Comparison of ENCODE assay signal across 12 mouse cellular contexts in the genomic region with DNA sequence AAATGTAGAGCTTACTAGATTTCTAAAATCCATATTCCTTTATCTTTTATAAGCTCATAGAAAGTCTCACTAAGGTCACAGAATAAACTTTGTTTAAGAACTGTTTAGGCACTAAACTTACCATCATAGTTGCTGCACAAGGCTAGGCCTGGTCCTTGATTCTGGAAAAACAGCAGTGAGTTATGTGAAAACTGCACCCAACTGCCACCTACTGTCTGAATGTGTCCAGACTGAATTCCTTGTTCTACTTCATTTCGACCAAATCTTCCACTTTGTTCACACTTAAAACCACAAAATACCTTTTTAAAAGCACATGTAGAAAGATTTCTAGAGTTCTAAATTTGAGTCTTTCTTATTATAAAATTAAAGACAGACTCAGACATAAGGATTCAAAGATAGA.
DNase-seq lines count a peak whose midpoint lies in the region; ATAC-seq and TF ChIP-seq lines count a peak whose summit lies in the region.
"Had no signal": no experiment of that assay in that cellular context is flagged by ENCODE, and none has a peak within 500 bp of the region (broad histone marks: within the 10 kb centered on the region; RNA-seq: fewer than 3 reads in every experiment).

No protein-coding gene starts in this region.

- no peak for DNase-seq in gastrocnemius, adult 2 months
- no peak for DNase-seq in gastrocnemius, adult 8-10 months (ENCODE audit: low spot score in 2 of 2)
- peak; percentile 27 for DNase-seq in limb, embryonic 14.5 days (ENCODE audit: low spot score)
- no peak for DNase-seq in limb, embryonic 10.5 days (ENCODE audit: low spot score)
- peak; percentile 9 for DNase-seq in Muller cell, postnatal 12 days (ENCODE audit: inconsistent ontology term)
- peak; percentile 29 for DNase-seq in embryonic facial prominence, embryonic 14.5 days (ENCODE audit: low spot score)
- DNase-seq in right cerebral cortex, postnatal 14 days: no peak
- DNase-seq: kidney, adult 11 months; layer of hippocampus, postnatal 36 days had no signal

- peaks cover 9% of the 10 kb centered on the region; the same call in 1 of the 2 replicates for H3K36me3 ChIP-seq in limb, embryonic 14.5 days (ENCODE audit: control insufficient read depth, insufficient read depth, low read length)
- H3K36me3 ChIP-seq in limb, embryonic 10.5 days: peaks cover 7% of the 10 kb centered on the region
- H3K36me3 ChIP-seq in embryonic facial prominence, embryonic 14.5 days (ENCODE audit: control insufficient read depth, insufficient read depth, low read length): peaks cover 8% of the 10 kb centered on the region
- H3K36me3 ChIP-seq: midbrain, embryonic 12.5 days had no signal

- H3K4me3 ChIP-seq in gastrocnemius, adult 2 months: no peak overlapping the region
- H3K4me3 ChIP-seq in limb, embryonic 14.5 days (replicated peaks; ENCODE audit: low read length): no peak overlapping the region
- H3K4me3 ChIP-seq in limb, embryonic 10.5 days: no peak overlapping the region
- H3K4me3 ChIP-seq in embryonic facial prominence, embryonic 14.5 days (ENCODE audit: low read depth, low read length): no peak overlapping the region
- H3K4me3 ChIP-seq: embryonic facial prominence, embryonic 12.5 days; midbrain, embryonic 12.5 days had no signal

- TF ChIP-seq CTCF in gastrocnemius, adult 2 months (IDR thresholded peaks at IDR 0.05): peak; percentile 53

- TF ChIP-seq POLR2A in limb, embryonic 14.5 days (IDR thresholded peaks at IDR 0.05; ENCODE audit: borderline replicate concordance, extremely low read depth, insufficient read depth, insufficient read length): no peak

- H3K4me2 ChIP-seq in limb, embryonic 14.5 days (replicated peaks; ENCODE audit: low read depth, low read length, severe bottlenecking): no peak overlapping the region
- no peak overlapping the region for H3K4me2 ChIP-seq in embryonic facial prominence, embryonic 14.5 days (ENCODE audit: low read depth, low read length)
- H3K4me2 ChIP-seq: embryonic facial prominence, embryonic 12.5 days; liver, embryonic 11.5 days; midbrain, embryonic 12.5 days had no signal

- no peak for ATAC-seq in limb, embryonic 14.5 days (ENCODE audit: low FRiP score, low read depth)
- no peak for ATAC-seq in embryonic facial prominence, embryonic 14.5 days (ENCODE audit: low read depth)

- no peak overlapping the region for H3K9ac ChIP-seq in limb, embryonic 14.5 days (ENCODE audit: low read depth, low read length, severe bottlenecking)
- no peak overlapping the region for H3K9ac ChIP-seq in embryonic facial prominence, embryonic 14.5 days (ENCODE audit: low read depth, low read length)
- H3K9ac ChIP-seq: embryonic facial prominence, embryonic 12.5 days; midbrain, embryonic 12.5 days had no signal

- WGBS in limb, embryonic 14.5 days: 64% methylated on average over 1 of the region's 1 CpGs
- WGBS in limb, embryonic 10.5 days: 80% methylated on average over 1 of the region's 1 CpGs
- 63% methylated on average over 1 of the region's 1 CpGs for whole genome bisulfite sequencing in embryonic facial prominence, embryonic 14.5 days

- H3K27me3 ChIP-seq in limb, embryonic 14.5 days (ENCODE audit: control insufficient read depth, insufficient read depth, low read length): no peaks in the 10 kb centered on the region
- H3K27me3 ChIP-seq in limb, embryonic 10.5 days (ENCODE audit: low read depth, poor library complexity, severe bottlenecking): no peaks in the 10 kb centered on the region
- H3K27me3 ChIP-seq in embryonic facial prominence, embryonic 14.5 days (replicated peaks; ENCODE audit: control insufficient read depth, insufficient read depth, low read length): no peaks in the 10 kb centered on the region
- H3K27me3 ChIP-seq: embryonic facial prominence, embryonic 12.5 days; midbrain, embryonic 12.5 days had no signal

- H3K4me1 ChIP-seq in limb, embryonic 14.5 days (ENCODE audit: control insufficient read depth, insufficient read depth, low read length): peaks cover 6% of the 10 kb centered on the region
- H3K4me1 ChIP-seq in limb, embryonic 10.5 days: no peaks in the 10 kb centered on the region
- H3K4me1 ChIP-seq in embryonic facial prominence, embryonic 14.5 days (ENCODE audit: control insufficient read depth, insufficient read depth, low read length): no peaks in the 10 kb centered on the region
- H3K4me1 ChIP-seq: embryonic facial prominence, embryonic 12.5 days; midbrain, embryonic 12.5 days had no signal

- intact Hi-C loops in gastrocnemius, adult 2 months (cut with DNase I): loop anchor here (10.0 kb wide), 1 partner anchor 169 kb away; no protein-coding TSS in a partner anchor

- peak overlapping the region; percentile 6; the same call in 1 of the 2 replicates for H3K27ac ChIP-seq in gastrocnemius, adult 2 months
- H3K27ac ChIP-seq in limb, embryonic 14.5 days (replicated peaks; ENCODE audit: low read depth, low read length): no peak overlapping the region
- H3K27ac ChIP-seq in limb, embryonic 10.5 days: no peak overlapping the region
- no peak overlapping the region for H3K27ac ChIP-seq in embryonic facial prominence, embryonic 14.5 days (replicated peaks; ENCODE audit: low read depth, low read length)
- H3K27ac ChIP-seq: embryonic facial prominence, embryonic 12.5 days; midbrain, embryonic 12.5 days had no signal

- H3K9me3 ChIP-seq in limb, embryonic 14.5 days (ENCODE audit: control insufficient read depth, low read length): no peaks in the 10 kb centered on the region
- no peaks in the 10 kb centered on the region for H3K9me3 ChIP-seq in limb, embryonic 10.5 days (replicated peaks)
- H3K9me3 ChIP-seq in embryonic facial prominence, embryonic 14.5 days (ENCODE audit: control insufficient read depth, low read length): no peaks in the 10 kb centered on the region
- H3K9me3 ChIP-seq: embryonic facial prominence, embryonic 12.5 days; midbrain, embryonic 12.5 days had no signal

Comparison
In these comparisons a context has a peak if more than half of its experiments do, and no peak if none do; other contexts are left out.
1. DNase-seq: peak in limb, embryonic 14.5 days (single experiment), Muller cell, postnatal 12 days (single experiment) and embryonic facial prominence, embryonic 14.5 days (single experiment); none in gastrocnemius, adult 2 months (single experiment), gastrocnemius, adult 8-10 months (0 of 2), limb, embryonic 10.5 days (single experiment) and right cerebral cortex, postnatal 14 days (single experiment).